Mouse (Mus musculus) erythroblast, embryonic 14.5 days (primary cell): ENCODE data around the gene Polr2a.

Experiments used
- GATA1 ChIP-seq: IDR thresholded peaks from 2 replicates; pipeline ENCODE4 v1.6.1; 2012; ENCODE audit warnings: low read length, inconsistent platforms, mixed read lengths
- TAL1 ChIP-seq: IDR thresholded peaks from 3 replicates; pipeline ENCODE4 v1.6.1; 2012; ENCODE audit warnings: low read length, inconsistent platforms, mixed read lengths

DNA sequence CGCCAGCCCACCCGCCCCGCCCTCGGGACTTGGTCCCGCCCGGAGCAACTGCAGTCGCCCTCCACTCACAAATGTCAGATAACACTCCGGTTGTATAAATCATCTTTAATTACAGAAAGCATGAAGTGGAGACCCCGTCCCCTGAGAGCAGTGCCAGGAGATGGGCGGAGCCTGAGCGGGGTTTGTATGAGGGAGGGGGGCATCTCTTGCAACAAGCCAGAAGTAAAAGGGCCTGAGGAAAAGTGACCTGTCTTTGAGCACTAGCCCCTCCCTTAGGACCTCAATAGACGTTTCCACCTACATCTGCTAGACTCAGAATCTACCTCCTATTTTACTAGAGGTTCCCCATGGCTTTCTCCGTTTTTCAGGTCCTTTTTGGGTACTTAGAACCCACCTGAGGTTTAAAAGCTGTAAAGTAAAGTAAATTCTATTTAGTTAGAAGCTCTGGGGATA lies 37.6 kb upstream of the Polr2a start:
- TF ChIP-seq TAL1 (no peak), GATA1 (no peak)
